Mouse (Mus musculus) lung, postnatal 0 days (tissue): ENCODE data around the gene Tmem184a. TPM values are rescaled to one million over a fixed set of nuclear protein-coding genes. Genes with fewer than 3 reads are reported as not detected.

Source experiments
- ATAC-seq: fragments of 200-750 bp; cut with Nextera tagmentation; 2 replicates; pipeline ENCODE4 v1.8.0; 2017; ENCODE audit warnings: moderate library complexity
- DNase-seq: peaks from one replicate; pipeline ENCODE4 v3.0.0-alpha.2; 2016; ENCODE audit warnings: low spot score
- H3K27ac ChIP-seq: fragments of 300-500 bp; sonication (generic); 2 replicates; pipeline ENCODE4 v1.5.1; 2014; ENCODE audit warnings: antibody characterized with exemption, mild to moderate bottlenecking, low read length, mixed read lengths
- H3K27me3 ChIP-seq: fragments of 300-500 bp; sonication (generic); replicated peaks from 2 replicates; pipeline ENCODE4 v1.6.1; 2014; ENCODE audit warnings: low read length, mixed read lengths; ENCODE audit not compliant: insufficient read depth
- H3K36me3 ChIP-seq: fragments of 300-500 bp; sonication (generic); 2 replicates; pipeline ENCODE4 v1.6.1; 2014; ENCODE audit warnings: low read length, mixed read lengths; ENCODE audit not compliant: insufficient read depth
- H3K4me1 ChIP-seq: fragments of 300-500 bp; sonication (generic); 2 replicates; pipeline ENCODE4 v1.6.1; 2014; ENCODE audit warnings: antibody characterized with exemption, low read depth, low read length, mixed read lengths; ENCODE audit not compliant: insufficient read depth
- H3K4me2 ChIP-seq: fragments of 300-500 bp; sonication (generic); replicated peaks from 2 replicates; pipeline ENCODE4 v1.6.1; 2014; ENCODE audit warnings: low read depth, mild to moderate bottlenecking, low read length, moderate library complexity, mixed read lengths
- H3K4me3 ChIP-seq: fragments of 300-500 bp; sonication (generic); 2 replicates; pipeline ENCODE4 v1.5.1; 2014; ENCODE audit warnings: low read depth, low read length
- H3K9ac ChIP-seq: fragments of 300-500 bp; sonication (generic); replicated peaks from 2 replicates; pipeline ENCODE4 v1.6.1; 2014; ENCODE audit warnings: low read depth, mild to moderate bottlenecking
- H3K9me3 ChIP-seq: fragments of 300-500 bp; sonication (generic); 2 replicates; pipeline ENCODE4 v1.6.1; 2016; ENCODE audit warnings: low read length, mixed read lengths
- CTCF ChIP-seq: IDR thresholded peaks from 2 replicates; pipeline ENCODE4 v1.5.1; 2016; ENCODE audit warnings: antibody characterized with exemption, mild to moderate bottlenecking
- EP300 ChIP-seq: IDR thresholded peaks from 2 replicates; pipeline ENCODE4 v1.6.1; 2016; ENCODE audit warnings: antibody characterized with exemption, mild to moderate bottlenecking, control low read depth
- WGBS: fragments of 180-500 bp; shearing (Covaris S2); extraction: QIAGEN DNeasy Blood & Tissue Kit; methylation state at CpG from one replicate; pipeline ENCODE4 v1.1.7; 2014; 5-methylcytosine and 5-hydroxymethylcytosine counted together
- polyA plus RNA-seq: library from polyadenylated mRNA; unstranded; fragments of >200 nt; fragmentation: Nextera tagmentation; extraction: Ambion mirVana; gene quantifications from 2 replicates; pipeline ENCODE4 v1.2.1, GENCODE M21; 2015

The Tmem184a gene
- polyA plus RNA-seq, 1 experiment from 2014 or later = 15.5 TPM

DNA sequence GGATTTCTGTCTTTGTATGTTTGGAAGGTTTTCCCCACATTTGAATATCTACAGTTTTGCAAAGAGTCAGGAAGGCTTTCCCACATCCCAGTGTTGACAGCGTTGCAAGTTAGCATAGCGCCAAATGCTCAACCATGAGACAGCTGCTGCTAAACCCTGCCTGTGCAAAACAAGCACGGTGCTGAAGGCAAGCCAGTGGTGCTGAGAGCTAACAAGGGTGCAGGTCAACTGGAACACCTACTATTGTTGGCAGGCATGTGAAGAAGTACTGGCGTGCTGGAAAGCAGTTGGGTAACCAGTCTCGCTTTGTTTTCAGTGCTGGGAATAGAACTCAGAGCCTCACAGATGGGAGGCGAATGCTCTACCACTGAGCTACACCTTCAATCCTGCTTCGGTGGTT lies 16.0 kb upstream of the Tmem184a start:
- H3K27me3 ChIP-seq = no peaks in the 10 kb centered on the region
- no peaks in the 10 kb centered on the region for H3K4me1 ChIP-seq
- TF ChIP-seq CTCF (no peak), EP300 (no peak)
- H3K4me3 ChIP-seq = no peak overlapping the region
- WGBS = 79% methylated on average over 7 of the region's 7 CpGs
- no peak overlapping the region for H3K9ac ChIP-seq
- ATAC-seq (no peak), DNase-seq (no peak)
- no peaks in the 10 kb centered on the region for H3K36me3 ChIP-seq
- H3K27ac ChIP-seq = no peak overlapping the region
- H3K4me2 ChIP-seq = no peak overlapping the region
- H3K9me3 ChIP-seq = no peaks in the 10 kb centered on the region

DNA sequence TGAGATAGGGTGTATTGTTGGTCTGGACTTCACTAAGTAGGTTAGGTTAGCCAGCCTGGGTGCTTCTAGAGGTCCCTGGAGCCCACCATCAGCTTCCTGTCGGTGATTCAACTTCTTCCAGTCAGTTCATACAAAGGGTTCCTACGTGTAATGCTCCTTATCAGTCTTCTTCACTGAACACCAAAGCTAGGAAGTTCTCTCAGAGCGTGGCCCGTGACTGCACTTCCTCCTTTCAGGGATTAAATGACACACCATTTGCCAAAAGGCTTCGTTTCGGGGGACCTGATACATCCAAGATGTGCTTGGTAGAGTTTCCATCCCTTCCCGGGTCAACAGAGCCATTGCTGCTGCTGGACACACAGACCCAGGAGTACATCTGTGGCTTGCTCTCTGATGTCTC lies 12.4 kb upstream of the Tmem184a start:
- Histone ChIP-seq H3K27ac (no peak overlapping the region), H3K9ac (no peak overlapping the region), H3K9me3 (no peaks in the 10 kb centered on the region), H3K36me3 (no peaks in the 10 kb centered on the region), H3K4me3 (no peak overlapping the region), H3K4me1 (no peaks in the 10 kb centered on the region), H3K4me2 (no peak overlapping the region), H3K27me3 (no peaks in the 10 kb centered on the region)
- ATAC-seq (no peak), DNase-seq (no peak)
- TF ChIP-seq EP300 = no peak
- no peak for TF ChIP-seq CTCF
- 60% methylated on average over 7 of the region's 7 CpGs for WGBS

DNA sequence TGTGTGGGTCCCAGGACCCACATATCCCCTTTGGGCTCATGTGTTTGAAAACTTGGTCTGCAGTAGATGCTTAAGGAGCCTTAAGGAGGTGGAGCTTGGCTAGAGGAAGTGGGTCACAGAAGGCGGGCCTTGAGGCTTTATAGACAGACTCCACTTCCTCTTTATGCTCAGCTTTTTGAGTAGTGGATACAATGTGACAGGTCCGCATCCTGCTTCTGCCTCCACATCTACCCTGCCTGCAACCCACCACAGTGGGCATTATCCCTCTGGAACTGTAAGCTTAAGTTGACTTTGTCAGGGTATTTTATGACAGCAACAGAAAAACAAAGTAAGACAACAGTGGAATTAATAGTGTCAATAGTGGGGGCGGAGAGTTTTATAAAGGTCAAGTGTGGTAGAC lies 11.0 kb upstream of the Tmem184a start:
- TF ChIP-seq CTCF (no peak), EP300 (no peak)
- H3K9ac ChIP-seq = no peak overlapping the region
- no peak overlapping the region for H3K4me3 ChIP-seq
- H3K36me3 ChIP-seq = no peaks in the 10 kb centered on the region
- peak; percentile 39 for DNase-seq
- no peaks in the 10 kb centered on the region for H3K27me3 ChIP-seq
- no peak overlapping the region for H3K27ac ChIP-seq
- ATAC-seq = no peak
- H3K4me2 ChIP-seq = no peak overlapping the region
- peaks cover 6% of the 10 kb centered on the region; the same call in 1 of the 2 replicates for H3K4me1 ChIP-seq
- 73% methylated on average over 3 of the region's 3 CpGs for WGBS
- H3K9me3 ChIP-seq = no peaks in the 10 kb centered on the region

DNA sequence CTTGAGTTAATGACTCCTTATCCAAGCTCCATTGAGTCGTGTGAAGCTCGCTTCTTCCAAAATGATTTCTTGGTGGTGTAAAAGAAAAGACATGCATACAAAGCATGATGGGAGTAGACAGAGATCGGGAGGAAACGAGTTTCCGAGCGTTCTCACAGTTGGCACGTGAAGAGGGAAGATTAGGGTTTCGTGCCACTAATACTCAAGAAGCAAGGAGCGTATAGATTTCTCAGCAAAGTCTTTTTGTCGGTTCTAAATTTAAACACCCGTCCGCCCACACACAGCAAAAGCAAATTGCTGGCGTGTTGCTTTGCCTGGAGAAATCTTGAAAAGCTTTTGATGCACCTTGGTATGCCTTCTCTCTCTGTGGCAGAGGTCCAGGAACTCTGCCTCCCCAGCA lies 9.7 kb upstream of the Tmem184a start:
- Histone ChIP-seq H3K9me3 (no peaks in the 10 kb centered on the region), H3K9ac (no peak overlapping the region), H3K27ac (no peak overlapping the region), H3K4me2 (no peak overlapping the region), H3K36me3 (no peaks in the 10 kb centered on the region), H3K4me1 (peaks cover 6% of the 10 kb centered on the region; the same call in 1 of the 2 replicates), H3K27me3 (no peaks in the 10 kb centered on the region), H3K4me3 (no peak overlapping the region)
- TF ChIP-seq CTCF (no peak), EP300 (no peak)
- DNase-seq (no peak), ATAC-seq (no peak)
- WGBS = 72% methylated on average over 13 of the region's 13 CpGs

DNA sequence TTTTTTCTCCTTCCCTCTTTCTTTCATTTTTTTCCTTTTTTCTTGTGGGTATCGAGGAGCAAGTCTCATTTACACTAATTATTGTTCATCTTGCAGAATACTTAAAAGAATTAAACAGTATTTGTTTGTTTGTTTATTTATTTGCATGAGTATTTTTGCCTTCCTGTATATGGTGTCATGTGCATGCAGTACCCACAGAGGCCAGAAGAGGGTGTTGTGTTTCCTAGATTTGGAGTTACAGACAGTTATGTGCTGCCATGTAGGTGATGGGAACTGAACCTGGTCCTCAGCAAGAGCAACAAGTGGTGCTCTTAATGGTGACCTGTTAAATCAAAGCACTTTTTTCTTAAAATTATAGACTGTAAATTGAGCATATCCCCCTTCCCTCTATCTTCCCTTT lies 7.9 kb upstream of the Tmem184a start:
- no peak for DNase-seq
- Histone ChIP-seq H3K27ac (no peak overlapping the region), H3K9ac (no peak overlapping the region), H3K4me1 (peaks cover 6% of the 10 kb centered on the region; the same call in 1 of the 2 replicates), H3K36me3 (peaks cover 4% of the 10 kb centered on the region; the same call in 1 of the 2 replicates), H3K27me3 (no peaks in the 10 kb centered on the region), H3K9me3 (no peaks in the 10 kb centered on the region), H3K4me2 (no peak overlapping the region), H3K4me3 (no peak overlapping the region)
- peak; percentile 46 for TF ChIP-seq CTCF
- TF ChIP-seq EP300 = no peak
- 100% methylated on average over 1 of the region's 1 CpGs for WGBS
- ATAC-seq = no peak

DNA sequence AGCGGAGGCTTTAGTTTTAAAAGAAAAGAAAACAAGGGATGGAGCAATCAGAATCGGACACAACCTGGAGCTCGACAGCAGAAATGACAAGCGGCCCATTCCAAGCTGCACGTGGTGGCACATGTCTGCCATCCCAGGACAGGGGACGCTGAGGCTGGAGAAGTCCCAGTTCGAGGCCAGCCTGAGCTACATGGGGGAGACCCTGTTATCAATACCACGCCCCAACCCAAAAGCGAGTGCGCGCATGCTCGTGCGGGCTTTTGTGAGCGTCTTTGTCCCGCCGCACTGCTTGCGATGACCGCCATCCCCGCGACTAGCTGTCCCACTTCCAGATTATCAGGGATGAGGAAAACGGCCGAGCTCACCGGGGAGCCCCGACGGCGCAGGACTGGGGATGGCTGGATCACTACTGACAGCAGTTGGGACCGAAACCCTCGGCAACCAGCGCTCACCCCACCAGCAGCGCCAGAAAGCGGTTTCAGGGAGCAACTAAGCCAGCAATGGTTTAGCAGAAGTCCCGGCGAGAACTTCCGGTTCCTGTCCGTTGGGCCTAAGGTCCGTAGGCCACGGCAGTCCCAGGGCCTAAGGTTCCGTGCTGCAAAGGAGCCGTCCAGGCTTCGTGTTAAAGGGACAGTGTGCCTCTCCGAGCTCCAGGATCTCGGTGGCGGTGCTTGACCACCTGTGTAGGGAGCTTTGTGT lies 6.8 kb upstream of the Tmem184a start, which contains the start of the genes Gm26938 and Psmg3:
Gene Gm26938 (minus strand): TSS at position 51 of the 699 bp plus-strand sequence.
Gene Psmg3 (minus strand): TSS at position 529 of the 699 bp plus-strand sequence.
- H3K4me3 ChIP-seq = peak within 1 kb of the TSS; percentile 71
- peak within 1 kb of the TSS; percentile 33 for H3K27ac ChIP-seq
- 1% methylated on average over 43 of the region's 43 CpGs for whole genome bisulfite sequencing
- ATAC-seq = peak; percentile 95
- peaks cover 6% of the 10 kb centered on the region; the same call in 1 of the 2 replicates for H3K4me1 ChIP-seq
- TF ChIP-seq EP300 (no peak), CTCF (no peak)
- H3K9me3 ChIP-seq = no peaks in the 10 kb centered on the region
- peak within 1 kb of the TSS; percentile 70 for H3K9ac ChIP-seq
- H3K27me3 ChIP-seq = no peaks in the 10 kb centered on the region
- DNase-seq = peak; percentile 76
- H3K4me2 ChIP-seq = peak within 1 kb of the TSS; percentile 90
- peaks cover 4% of the 10 kb centered on the region; the same call in 1 of the 2 replicates for H3K36me3 ChIP-seq
